8 mouse cellular contexts compared by ENCODE assay signal in genomic region chr13:22041142-22041536, GRCm38 (mm10). TPM values are rescaled to one million over a fixed set of nuclear protein-coding genes. Genes with fewer than 3 reads are reported as not detected.
DNase-seq lines count a peak whose midpoint lies in the region; ATAC-seq and TF ChIP-seq lines count a peak whose summit lies in the region.
"Not testable (repeated sequence)": the region's sequence is repeated elsewhere in the genome, so short reads cannot be mapped to it uniquely, and the experiment has no call there.

Gene Hist1h4i, minus strand, starts transcription at chr13:22041362.

- WGBS in forebrain, embryonic 14.5 days, result 0% methylated on average over 24 of the region's 27 CpGs
- under 1% methylated on average over 27 of the region's 27 CpGs for WGBS in liver, embryonic 15.5 days (ENCODE audit: insufficient replicate concordance)
- under 1% methylated on average over 24 of the region's 27 CpGs for WGBS in neural tube, embryonic 11.5 days
- under 1% methylated on average over 24 of the region's 27 CpGs for WGBS in stomach, embryonic 16.5 days

- ATAC-seq in forebrain, embryonic 14.5 days, result peak; percentile 59
- peak; percentile 42 for ATAC-seq in liver, embryonic 15.5 days (ENCODE audit: insufficient read depth)
- peak; percentile 56 for ATAC-seq in neural tube, embryonic 11.5 days (ENCODE audit: insufficient read depth, low FRiP score, low TSS enrichment)
- ATAC-seq in stomach, embryonic 16.5 days (ENCODE audit: insufficient read depth, low FRiP score), result peak; percentile 65

- not testable (repeated sequence) for H3K36me3 ChIP-seq in ES-Bruce4 (ENCODE audit: control insufficient read depth, insufficient read depth, low read length, poor library complexity, severe bottlenecking); forebrain, embryonic 14.5 days (ENCODE audit: control insufficient read depth, insufficient read depth, low read length); liver, embryonic 15.5 days (replicated peaks); neural tube, embryonic 11.5 days (ENCODE audit: control insufficient read depth, insufficient read depth, low read length); stomach, embryonic 16.5 days (ENCODE audit: control insufficient read depth, insufficient read depth, low read length)

- peak within 1 kb of the TSS; percentile 72 for H3K4me2 ChIP-seq in forebrain, embryonic 14.5 days (ENCODE audit: low read length)
- H3K4me2 ChIP-seq in liver, embryonic 15.5 days, result peak within 1 kb of the TSS; percentile 72
- H3K4me2 ChIP-seq in neural tube, embryonic 11.5 days (ENCODE audit: low read depth), result peak within 1 kb of the TSS; percentile 65
- H3K4me2 ChIP-seq in stomach, embryonic 16.5 days (ENCODE audit: low read depth, low read length), result peak within 1 kb of the TSS; percentile 71

- peak; percentile 96 for DNase-seq in cerebellum, adult 11 months
- DNase-seq in forebrain, embryonic 14.5 days (ENCODE audit: low spot score), result peak; percentile 97
- peak; percentile 96 for DNase-seq in heart, postnatal 10 days
- DNase-seq in kidney, postnatal 4 days, result peak; percentile 97 to 98
- DNase-seq in neural tube, embryonic 11.5 days (ENCODE audit: low spot score), result peak; percentile 94

- intact Hi-C loops in heart, postnatal 10 days (cut with DNase I), result loop anchor here (2.0 to 10.0 kb wide), 5 partner anchors 326 to 1706 kb away; partner anchors contain the start of genes Hist1h2af, Hist1h2bb, Hist1h3c and Hist1h4d

- not testable (repeated sequence) for H3K27me3 ChIP-seq in ES-Bruce4 (ENCODE audit: control insufficient read depth, insufficient read depth, low read length, poor library complexity, severe bottlenecking); forebrain, embryonic 14.5 days (replicated peaks; ENCODE audit: control insufficient read depth, insufficient read depth, low read length); liver, embryonic 15.5 days; neural tube, embryonic 11.5 days (ENCODE audit: control insufficient read depth, insufficient read depth, low read length); stomach, embryonic 16.5 days (ENCODE audit: control insufficient read depth, insufficient read depth, low read length)

- not testable (repeated sequence) for H3K4me1 ChIP-seq in ES-Bruce4 (ENCODE audit: control insufficient read depth, insufficient read depth, low read length); neural tube, embryonic 11.5 days (ENCODE audit: control insufficient read depth, insufficient read depth, low read length)
- peaks cover 24% of the 10 kb centered on the region for H3K4me1 ChIP-seq in forebrain, embryonic 14.5 days (ENCODE audit: control insufficient read depth, insufficient read depth, low read length)
- H3K4me1 ChIP-seq in liver, embryonic 15.5 days (replicated peaks), result peaks cover 66% of the 10 kb centered on the region
- peaks cover 25% of the 10 kb centered on the region for H3K4me1 ChIP-seq in stomach, embryonic 16.5 days (ENCODE audit: control insufficient read depth, insufficient read depth, low read length)

- peak; percentile 100 for TF ChIP-seq POLR2A in ES-Bruce4 (IDR thresholded peaks at IDR 0.05; ENCODE audit: insufficient read depth, low read length)

- H3K9me3 ChIP-seq in ES-Bruce4 (replicated peaks; ENCODE audit: control insufficient read depth, insufficient read depth, low read length, poor library complexity, severe bottlenecking); forebrain, embryonic 14.5 days (replicated peaks; ENCODE audit: control insufficient read depth, low read length); liver, embryonic 15.5 days (replicated peaks); neural tube, embryonic 11.5 days (ENCODE audit: control insufficient read depth, low read length); stomach, embryonic 16.5 days (replicated peaks; ENCODE audit: control insufficient read depth, low read length): not testable (repeated sequence)

- TF ChIP-seq CTCF in ES-Bruce4 (IDR thresholded peaks at IDR 0.05; ENCODE audit: low read depth, low read length), result not testable (repeated sequence)

- peak within 1 kb of the TSS; percentile 97 for H3K27ac ChIP-seq in ES-Bruce4 (ENCODE audit: insufficient read depth, low read length)
- peak within 1 kb of the TSS; percentile 86 for H3K27ac ChIP-seq in forebrain, embryonic 14.5 days (ENCODE audit: low read depth, low read length)
- peak within 1 kb of the TSS; percentile 100 for H3K27ac ChIP-seq in liver, embryonic 15.5 days (replicated peaks)
- H3K27ac ChIP-seq in neural tube, embryonic 11.5 days (ENCODE audit: low read depth, low read length), result peak within 1 kb of the TSS; percentile 94
- peak within 1 kb of the TSS; percentile 93 for H3K27ac ChIP-seq in stomach, embryonic 16.5 days (ENCODE audit: low read length)

- peak; percentile 91 for TF ChIP-seq EP300 in ES-Bruce4 (IDR thresholded peaks at IDR 0.05; ENCODE audit: insufficient read depth, low read depth, low read length)

- H3K4me3 ChIP-seq in ES-Bruce4 (ENCODE audit: low read depth, low read length), result peak within 1 kb of the TSS; percentile 66
- H3K4me3 ChIP-seq in forebrain, embryonic 14.5 days (ENCODE audit: low read depth, low read length), result peak within 1 kb of the TSS; percentile 38
- peak within 1 kb of the TSS; percentile 56 for H3K4me3 ChIP-seq in liver, embryonic 15.5 days (replicated peaks)
- peak within 1 kb of the TSS; percentile 37 for H3K4me3 ChIP-seq in neural tube, embryonic 11.5 days (ENCODE audit: low read depth, low read length)
- peak within 1 kb of the TSS; percentile 44 for H3K4me3 ChIP-seq in stomach, embryonic 16.5 days (replicated peaks; ENCODE audit: low read length)

- H3K9ac ChIP-seq in ES-Bruce4 (ENCODE audit: low read depth, poor library complexity, severe bottlenecking), result peak within 1 kb of the TSS; percentile 88
- H3K9ac ChIP-seq in forebrain, embryonic 14.5 days (ENCODE audit: low read length), result peak within 1 kb of the TSS; percentile 65
- H3K9ac ChIP-seq in liver, embryonic 15.5 days, result peak within 1 kb of the TSS; percentile 77
- peak within 1 kb of the TSS; percentile 78 for H3K9ac ChIP-seq in neural tube, embryonic 11.5 days (ENCODE audit: low read length)
- H3K9ac ChIP-seq in stomach, embryonic 16.5 days (ENCODE audit: low read length), result peak within 1 kb of the TSS; percentile 67

RNA-seq across cellular contexts. Expression of gene Hist1h4i, which starts in this region (rescaled TPM):
- 5.6 and 6.5 TPM in 2 replicates for polyA plus RNA-seq in ES-Bruce4 (2011; ENCODE audit: insufficient read depth, insufficient read length, low read depth, missing spikeins)
- polyA plus RNA-seq in forebrain, embryonic 14.5 days (2014; fragmentation: Nextera tagmentation; extraction: Ambion mirVana), result 14.0 and 18.0 TPM in 2 replicates
- total RNA-seq in heart, postnatal 10 days (2021), result 10 to 100 TPM; 70.8 to 71.4 TPM
- 40.8 and 42.0 TPM in 2 replicates for polyA plus RNA-seq in liver, embryonic 15.5 days (2015; fragmentation: Nextera tagmentation; extraction: Ambion mirVana)
- polyA plus RNA-seq in neural tube, embryonic 11.5 days (2014; fragmentation: Nextera tagmentation; extraction: Ambion mirVana), result 25.5 and 29.2 TPM in 2 replicates
- 13.4 and 15.5 TPM in 2 replicates for polyA plus RNA-seq in stomach, embryonic 16.5 days (2015; fragmentation: Nextera tagmentation; extraction: Ambion mirVana)

Comparison
In these comparisons a context has a peak if more than half of its experiments do, and no peak if none do; other contexts are left out.
1. Peak in every context shown above with its lines: DNase-seq, ATAC-seq, H3K4me3 ChIP-seq and H3K27ac ChIP-seq.